Comparison of ENCODE assay signal across 12 mouse cellular contexts in the genomic region with DNA sequence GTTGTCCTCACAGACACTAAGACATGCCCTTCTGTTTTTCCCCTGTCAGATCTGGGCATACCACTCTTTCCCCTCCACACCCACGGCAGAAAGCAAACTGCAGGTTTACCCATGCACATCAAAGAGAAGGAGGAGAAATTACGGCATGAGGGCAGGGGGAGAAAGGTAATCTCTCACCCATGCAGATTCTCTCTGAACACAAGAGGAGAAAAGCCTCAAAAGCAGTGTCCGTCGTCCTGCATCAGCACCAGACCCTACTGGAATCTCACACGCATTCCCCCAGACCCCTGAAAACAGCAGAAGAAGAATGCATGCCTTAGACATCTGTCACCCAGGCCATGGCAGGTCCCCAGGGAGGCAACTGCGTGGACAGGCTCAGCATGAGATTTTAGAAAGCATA.
DNase-seq lines count a peak whose midpoint lies in the region; ATAC-seq and TF ChIP-seq lines count a peak whose summit lies in the region.
"Had no signal": no experiment of that assay in that cellular context is flagged by ENCODE, and none has a peak within 500 bp of the region (broad histone marks: within the 10 kb centered on the region; RNA-seq: fewer than 3 reads in every experiment).

No protein-coding gene starts in this region.

- 17% methylated on average over 6 of the region's 6 CpGs for WGBS in kidney, embryonic 15.5 days
- 32% methylated on average over 6 of the region's 6 CpGs for WGBS in embryonic facial prominence, embryonic 12.5 days
- WGBS in limb, embryonic 10.5 days: 27% methylated on average over 6 of the region's 6 CpGs
- 23% methylated on average over 6 of the region's 6 CpGs for WGBS in midbrain, embryonic 14.5 days

- H3K9me3 ChIP-seq in kidney, embryonic 15.5 days (replicated peaks): no peaks in the 10 kb centered on the region
- H3K9me3 ChIP-seq in embryonic facial prominence, embryonic 12.5 days: no peaks in the 10 kb centered on the region
- H3K9me3 ChIP-seq in limb, embryonic 10.5 days (replicated peaks): no peaks in the 10 kb centered on the region
- H3K9me3 ChIP-seq in midbrain, embryonic 14.5 days (ENCODE audit: control insufficient read depth, low read length): no peaks in the 10 kb centered on the region
- H3K9me3 ChIP-seq: heart, embryonic 15.5 days had no signal

- no peak for DNase-seq in kidney, postnatal 25 days
- DNase-seq in limb, embryonic 10.5 days (ENCODE audit: low spot score): no peak
- no peak for DNase-seq in testis, postnatal 14 days (ENCODE audit: low spot score)
- no peak for DNase-seq in gastrocnemius, postnatal 36 days
- no peak for DNase-seq in midbrain, embryonic 14.5 days
- DNase-seq: adrenal gland, postnatal 36 days; thymus, postnatal 4 days had no signal

- no peaks in the 10 kb centered on the region for H3K27me3 ChIP-seq in kidney, embryonic 15.5 days
- H3K27me3 ChIP-seq in embryonic facial prominence, embryonic 12.5 days: no peaks in the 10 kb centered on the region; the same call in 1 of the 2 replicates
- no peaks in the 10 kb centered on the region for H3K27me3 ChIP-seq in limb, embryonic 10.5 days (ENCODE audit: low read depth, poor library complexity, severe bottlenecking)
- no peaks in the 10 kb centered on the region for H3K27me3 ChIP-seq in midbrain, embryonic 14.5 days (ENCODE audit: control insufficient read depth, insufficient read depth, low read length)
- H3K27me3 ChIP-seq: heart, embryonic 15.5 days had no signal

- peak overlapping the region; percentile 45 for H3K4me2 ChIP-seq in kidney, embryonic 15.5 days
- peak overlapping the region; percentile 40 for H3K4me2 ChIP-seq in embryonic facial prominence, embryonic 12.5 days (replicated peaks)
- no peak overlapping the region for H3K4me2 ChIP-seq in midbrain, embryonic 14.5 days (ENCODE audit: low read length)
- H3K4me2 ChIP-seq: heart, embryonic 15.5 days had no signal

- no peak for TF ChIP-seq POLR2A in cortical plate, adult 2 months (IDR thresholded peaks at IDR 0.05; ENCODE audit: extremely low read depth, insufficient read depth, low read length)

- H3K36me3 ChIP-seq in kidney, embryonic 15.5 days: no peaks in the 10 kb centered on the region
- no peaks in the 10 kb centered on the region for H3K36me3 ChIP-seq in embryonic facial prominence, embryonic 12.5 days
- H3K36me3 ChIP-seq in limb, embryonic 10.5 days: no peaks in the 10 kb centered on the region
- no peaks in the 10 kb centered on the region for H3K36me3 ChIP-seq in midbrain, embryonic 14.5 days (ENCODE audit: control insufficient read depth, insufficient read depth, low read length)
- H3K36me3 ChIP-seq: heart, embryonic 15.5 days had no signal

- peak overlapping the region; percentile 9; the same call in 1 of the 2 replicates for H3K4me3 ChIP-seq in kidney, embryonic 15.5 days (replicated peaks)
- H3K4me3 ChIP-seq in cortical plate, adult 2 months (ENCODE audit: insufficient read depth, low read length): 0 out of 2 replicates have a peak overlapping the region, but pooled peaks have one; percentile 10
- 0 out of 2 replicates have a peak overlapping the region, but pooled peaks have one; percentile 2 for H3K4me3 ChIP-seq in embryonic facial prominence, embryonic 12.5 days
- H3K4me3 ChIP-seq in limb, embryonic 10.5 days: peak overlapping the region; percentile 40
- H3K4me3 ChIP-seq in midbrain, embryonic 14.5 days (replicated peaks; ENCODE audit: low read depth, low read length): no peak overlapping the region
- H3K4me3 ChIP-seq: heart, embryonic 15.5 days had no signal

- H3K4me1 ChIP-seq in kidney, embryonic 15.5 days: peaks cover 23% of the 10 kb centered on the region
- H3K4me1 ChIP-seq in cortical plate, adult 2 months (ENCODE audit: control insufficient read depth, insufficient read depth, low read length): 0 out of 2 replicates have a peak, but pooled peaks cover 2% of the 10 kb centered on the region
- H3K4me1 ChIP-seq in embryonic facial prominence, embryonic 12.5 days: peaks cover 35% of the 10 kb centered on the region
- peaks cover 40% of the 10 kb centered on the region for H3K4me1 ChIP-seq in limb, embryonic 10.5 days
- peaks cover 10% of the 10 kb centered on the region for H3K4me1 ChIP-seq in midbrain, embryonic 14.5 days (ENCODE audit: control insufficient read depth, insufficient read depth, low read length)
- H3K4me1 ChIP-seq: heart, embryonic 15.5 days had no signal

- no peak overlapping the region for H3K27ac ChIP-seq in kidney, embryonic 15.5 days
- H3K27ac ChIP-seq in cortical plate, adult 2 months (ENCODE audit: insufficient read depth, low read length): no peak overlapping the region
- H3K27ac ChIP-seq in embryonic facial prominence, embryonic 12.5 days: peak overlapping the region; percentile 30; the same call in 1 of the 2 replicates
- H3K27ac ChIP-seq in limb, embryonic 10.5 days: peak overlapping the region; percentile 84
- no peak overlapping the region for H3K27ac ChIP-seq in midbrain, embryonic 14.5 days (replicated peaks; ENCODE audit: low read depth, low read length)
- H3K27ac ChIP-seq: heart, embryonic 15.5 days had no signal

- TF ChIP-seq CTCF in cortical plate, adult 2 months (IDR thresholded peaks at IDR 0.05; ENCODE audit: extremely low read depth, insufficient read depth, low read length): no peak

- intact Hi-C loops in gastrocnemius, postnatal 36 days (cut with DNase I): no loop called here

- H3K9ac ChIP-seq in kidney, embryonic 15.5 days: no peak overlapping the region
- no peak overlapping the region for H3K9ac ChIP-seq in embryonic facial prominence, embryonic 12.5 days
- H3K9ac ChIP-seq in midbrain, embryonic 14.5 days (replicated peaks; ENCODE audit: low read length): no peak overlapping the region
- H3K9ac ChIP-seq: heart, embryonic 15.5 days had no signal

- ATAC-seq in kidney, embryonic 15.5 days (replicated peaks; ENCODE audit: low FRiP score): no peak
- ATAC-seq in embryonic facial prominence, embryonic 12.5 days (ENCODE audit: insufficient number of reproducible peaks, insufficient read depth, low FRiP score, low TSS enrichment): no peak
- no peak for ATAC-seq in midbrain, embryonic 14.5 days (ENCODE audit: low FRiP score, low TSS enrichment)
- ATAC-seq: inflammation-experienced regulatory T-cells, adult 6 months had no signal

Comparison
In these comparisons a context has a peak if more than half of its experiments do, and no peak if none do; other contexts are left out.
1. H3K27ac ChIP-seq: peak in embryonic facial prominence, embryonic 12.5 days (single experiment) and limb, embryonic 10.5 days (single experiment); none in kidney, embryonic 15.5 days (single experiment), cortical plate, adult 2 months (single experiment) and midbrain, embryonic 14.5 days (single experiment).